Comparison of ENCODE assay signal across 23 mouse cellular contexts in genomic region chrX:14091661-14092060, GRCm38 (mm10).
A peak's percentile ranks its signal among the peaks of the same experiment; 100 is the strongest.
DNase-seq lines count a peak whose midpoint lies in the region; ATAC-seq and TF ChIP-seq lines count a peak whose summit lies in the region.
"Had no signal": no experiment of that assay in that cellular context is flagged by ENCODE, and none has a peak within 500 bp of the region (broad histone marks: within the 10 kb centered on the region; RNA-seq: fewer than 3 reads in every experiment).

No protein-coding gene starts in this region.

- intact Hi-C loops in left cerebral cortex, postnatal 25 days (cut with DNase I) = no loop called here

- no peaks in the 10 kb centered on the region for H3K79me2 ChIP-seq in myocyte (ENCODE audit: control insufficient read depth, insufficient read depth)

- DNase-seq in 3134 (ENCODE audit: extremely low read depth, insufficient read length, low spot score) (peak; percentile 48), adipocyte (ENCODE audit: low spot score) (peak; percentile 53)
- DNase-seq in Muller cell, postnatal 12 days (ENCODE audit: inconsistent ontology term) = peak; percentile 59
- no peak for DNase-seq in left cerebral cortex, postnatal 25 days (ENCODE audit: low spot score in 2 of 2)
- DNase-seq: adrenal gland, postnatal 10 days; adrenal gland, postnatal 36 days; cerebellum, adult 18-20 months; cerebellum, adult 9-10 months; cerebellum, postnatal 14 days; gastrocnemius, postnatal 36 days; heart, adult 11 months had no signal

- H3K36me3 ChIP-seq in myocyte (ENCODE audit: control insufficient read depth, insufficient read depth) = no peaks in the 10 kb centered on the region
- H3K36me3 ChIP-seq: forebrain, embryonic 12.5 days; forebrain, embryonic 15.5 days; hindbrain, embryonic 10.5 days; hindbrain, embryonic 13.5 days; intestine, embryonic 15.5 days had no signal

- H3K27me3 ChIP-seq in myocyte (ENCODE audit: control insufficient read depth, insufficient read depth, insufficient read length) = no peaks in the 10 kb centered on the region
- H3K27me3 ChIP-seq: forebrain, embryonic 12.5 days; forebrain, embryonic 15.5 days; hindbrain, embryonic 13.5 days; intestine, embryonic 15.5 days had no signal

- TF ChIP-seq POLR2A in myocyte (IDR thresholded peaks at IDR 0.05; ENCODE audit: insufficient read length, low read depth) = no peak

- H3K4me2 ChIP-seq in myocyte (ENCODE audit: low read depth) = peak overlapping the region; percentile 13
- H3K4me2 ChIP-seq: forebrain, embryonic 12.5 days; forebrain, embryonic 15.5 days; heart, embryonic 11.5 days; hindbrain, embryonic 13.5 days; intestine, embryonic 15.5 days had no signal

- ATAC-seq in granulocyte monocyte progenitor cell, adult 5-6 weeks (replicated peaks; ENCODE audit: poor library complexity, severe bottlenecking) = no peak
- ATAC-seq in megakaryocyte, adult 5-6 weeks (ENCODE audit: poor library complexity, severe bottlenecking) = no peak
- ATAC-seq: activated CD4-positive, CD25-positive, alpha-beta regulatory T cell, adult 4 months; CD4-positive, CD25-positive, alpha-beta regulatory T cell, adult 4 months; forebrain, embryonic 15.5 days; hindbrain, embryonic 16.5 days; intestine, embryonic 15.5 days had no signal

- no peak overlapping the region for H3ac ChIP-seq in myocyte (ENCODE audit: control insufficient read depth, insufficient read length)

- H3K4me3 ChIP-seq in myocyte = no peak overlapping the region
- H3K4me3 ChIP-seq: forebrain, embryonic 12.5 days; forebrain, embryonic 15.5 days; hindbrain, embryonic 10.5 days; hindbrain, embryonic 13.5 days; intestine, embryonic 15.5 days had no signal

TF ChIP-seq in myocyte, 11 proteins besides CTCF, POLR2A, EP300 and RAD21:
- no peak for TF ChIP-seq CEBPB (IDR thresholded peaks at IDR 0.05; ENCODE audit: insufficient read depth, poor library complexity, severe bottlenecking)
- TF ChIP-seq POLR2AphosphoS2 (IDR thresholded peaks at IDR 0.05; ENCODE audit: insufficient read length, low read depth) = no peak
- no peak for TF ChIP-seq MYOD1 (IDR thresholded peaks at IDR 0.05; ENCODE audit: control insufficient read depth in 1 of 3, insufficient read length in 2 of 3, low read depth in 2 of 3)
- TF ChIP-seq E2F4 (IDR thresholded peaks at IDR 0.05; ENCODE audit: insufficient read depth) = no peak
- TF ChIP-seq REST (IDR thresholded peaks at IDR 0.05; ENCODE audit: insufficient read depth, insufficient read length) = no peak
- TF ChIP-seq USF1 (IDR thresholded peaks at IDR 0.05; ENCODE audit: low read depth) = no peak

Comparison
In these comparisons a context has a peak if more than half of its experiments do, and no peak if none do; other contexts are left out.
1. DNase-seq: peak in 3134 (single experiment), Muller cell, postnatal 12 days (single experiment) and adipocyte (single experiment); none in left cerebral cortex, postnatal 25 days (0 of 2).